Mouse (Mus musculus): ENCODE results near the gene Lhfpl2. TPM values are rescaled to one million over a fixed set of nuclear protein-coding genes. Genes with fewer than 3 reads are reported as not detected.

Gene Lhfpl2
- total and polyA plus RNA-seq, 3 experiments, result not detected

GRCm38 (mm10) chr13:94030551-94030950, 27.0 kb upstream of the Lhfpl2 start:
- Histone ChIP-seq H3K79me2 (replicated peaks; ENCODE audit: control insufficient read depth, extremely low read depth, insufficient read depth, poor library complexity, severe bottlenecking) (no peaks in the 10 kb centered on the region), H3K9me3 (replicated peaks; ENCODE audit: low read length) (no peaks in the 10 kb centered on the region), H3K36me3 (replicated peaks in 1 of 2; ENCODE audit: control insufficient read depth in 1 of 2, insufficient read depth in 1 of 2, low read length in 1 of 2) (no peaks in the 10 kb centered on the region), H3K27me3 (replicated peaks) (no peaks in the 10 kb centered on the region), H3K4me2 (ENCODE audit: insufficient read depth, low read depth, poor library complexity, severe bottlenecking) (no peak overlapping the region), H3K4me1 (ENCODE audit: control insufficient read depth in 1 of 2, insufficient read depth in 2 of 2) (no peaks in the 10 kb centered on the region), H3K9ac (ENCODE audit: insufficient read depth, low read depth) (no peak overlapping the region), H3K4me3 (replicated peaks in 1 of 3; ENCODE audit: low read depth in 2 of 3, low read length in 2 of 3, poor library complexity in 1 of 3) (no peak overlapping the region), H3K27ac (ENCODE audit: insufficient read depth, low read depth) (no peak overlapping the region)
- no peak for DNase-seq (ENCODE audit: extremely low read depth)
- no peak for TF ChIP-seq ZMIZ1 (IDR thresholded peaks at IDR 0.05; ENCODE audit: low read depth, low read length)
- no peak for TF ChIP-seq ELF1 (IDR thresholded peaks at IDR 0.05; ENCODE audit: low read depth, low read length)
- no peak for TF ChIP-seq ZKSCAN1 (IDR thresholded peaks at IDR 0.05; ENCODE audit: borderline replicate concordance, low read depth, low read length)
- TF ChIP-seq NRF1 (IDR thresholded peaks at IDR 0.05; ENCODE audit: low read depth, low read length), result no peak
- TF ChIP-seq SMC3 (IDR thresholded peaks at IDR 0.05; ENCODE audit: low read depth, low read length), result no peak
- no peak for TF ChIP-seq GABPA (IDR thresholded peaks at IDR 0.05; ENCODE audit: insufficient replicate concordance, low read depth, low read length)
- TF ChIP-seq ZNF384 (IDR thresholded peaks at IDR 0.05; ENCODE audit: low read depth, low read length), result no peak
- no peak for TF ChIP-seq MYC (IDR thresholded peaks at IDR 0.05; ENCODE audit: low read depth, low read length)
- in situ Hi-C loops (cut with MboI; ENCODE audit: low pct_ligation_motif_present, low pct_unique_long_range_greater_than_20kb, low sequenced_read_pairs), result no loop called here
- dilution Hi-C loops (cut with MboI; ENCODE audit: extremely low pct_ligation_motif_present, extremely low pct_unique_long_range_greater_than_20kb, low sequenced_read_pairs), result no loop called here

DNA sequence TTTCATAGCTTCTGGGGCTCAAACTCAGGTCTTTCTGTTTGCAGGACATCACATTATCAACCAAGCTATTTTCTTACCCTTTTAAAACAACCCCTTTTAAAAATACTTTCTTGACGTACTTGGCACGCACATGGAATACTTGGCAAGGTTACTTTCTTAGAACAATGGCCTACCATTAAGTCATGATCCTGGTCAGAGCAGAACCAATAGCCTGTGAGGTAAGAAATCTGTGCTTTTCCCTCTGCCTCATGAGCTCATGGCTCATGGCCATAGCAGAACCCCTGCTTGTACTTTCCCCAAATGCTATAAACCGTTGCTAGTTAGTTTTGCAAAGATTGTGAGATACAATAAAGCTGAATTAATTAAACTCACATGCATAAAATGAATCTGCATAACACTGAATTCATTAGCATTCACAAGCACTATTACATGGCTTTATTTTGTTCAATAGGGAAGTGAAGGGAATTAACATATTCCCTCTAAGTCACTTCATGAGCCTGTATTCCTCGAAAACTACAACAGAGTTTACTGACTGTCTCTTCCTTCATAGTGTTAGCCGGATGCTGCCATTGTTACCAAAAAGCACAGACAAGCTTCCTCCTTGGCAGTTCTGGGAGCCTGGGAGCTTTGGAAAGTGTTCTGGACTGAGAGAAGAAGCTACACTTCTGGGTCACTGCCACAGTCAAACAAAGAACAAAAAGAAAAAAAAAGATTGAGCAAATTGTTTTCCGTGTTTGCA, 20.1 kb upstream of the Lhfpl2 start:
- Histone ChIP-seq H3K9me3 (replicated peaks; ENCODE audit: low read length) (no peaks in the 10 kb centered on the region), H3K9ac (ENCODE audit: insufficient read depth, low read depth) (no peak overlapping the region), H3K4me1 (ENCODE audit: control insufficient read depth in 1 of 2, insufficient read depth in 2 of 2) (no peaks in the 10 kb centered on the region), H3K27ac (ENCODE audit: insufficient read depth, low read depth) (no peak overlapping the region), H3K4me2 (ENCODE audit: insufficient read depth, low read depth, poor library complexity, severe bottlenecking) (no peak overlapping the region), H3K27me3 (replicated peaks) (no peaks in the 10 kb centered on the region), H3K36me3 (replicated peaks in 1 of 2; ENCODE audit: control insufficient read depth in 1 of 2, insufficient read depth in 1 of 2, low read length in 1 of 2) (no peaks in the 10 kb centered on the region), H3K4me3 (replicated peaks in 1 of 3; ENCODE audit: low read depth in 2 of 3, low read length in 2 of 3, poor library complexity in 1 of 3) (no peak overlapping the region), H3K79me2 (replicated peaks; ENCODE audit: control insufficient read depth, extremely low read depth, insufficient read depth, poor library complexity, severe bottlenecking) (no peaks in the 10 kb centered on the region)
- dilution Hi-C loops (cut with MboI; ENCODE audit: extremely low pct_ligation_motif_present, extremely low pct_unique_long_range_greater_than_20kb, low sequenced_read_pairs) (no loop called here), in situ Hi-C loops (cut with MboI; ENCODE audit: low pct_ligation_motif_present, low pct_unique_long_range_greater_than_20kb, low sequenced_read_pairs) (no loop called here)
- TF ChIP-seq PAX5 (IDR thresholded peaks at IDR 0.05; ENCODE audit: low read length), result no peak
- no peak for TF ChIP-seq POLR2A (IDR thresholded peaks at IDR 0.05; ENCODE audit: low read depth, low read length)
- no peak for TF ChIP-seq TBP (conservative IDR thresholded peaks at IDR 0.05; ENCODE audit: low read depth, low read length)
- no peak for TF ChIP-seq SIN3A (IDR thresholded peaks at IDR 0.05; ENCODE audit: low read length)
- TF ChIP-seq GABPA (IDR thresholded peaks at IDR 0.05; ENCODE audit: insufficient replicate concordance, low read depth, low read length), result no peak
- no peak for TF ChIP-seq RAD21 (IDR thresholded peaks at IDR 0.05; ENCODE audit: low read depth, low read length)
- TF ChIP-seq ZMIZ1 (IDR thresholded peaks at IDR 0.05; ENCODE audit: low read depth, low read length), result no peak
- TF ChIP-seq MXI1 (IDR thresholded peaks at IDR 0.05; ENCODE audit: low read depth, low read length), result no peak
- no peak for TF ChIP-seq ELF1 (IDR thresholded peaks at IDR 0.05; ENCODE audit: low read depth, low read length)
- no peak for TF ChIP-seq MAFK (IDR thresholded peaks at IDR 0.05; ENCODE audit: insufficient replicate concordance, low read length)
- DNase-seq (ENCODE audit: extremely low read depth), result no peak
